Mouse (Mus musculus): Measurements from ENCODE around the gene Armt1.

GRCm38 (mm10) chr10:4460201-4460600, 27.9 kb downstream of the Armt1 start:
- no peak for TF ChIP-seq GATA1 (IDR thresholded peaks at IDR 0.05; ENCODE audit: borderline replicate concordance, low read length)
- TF ChIP-seq CTCF (IDR thresholded peaks at IDR 0.05; ENCODE audit: low read depth, low read length), result no peak

Measured in G1E (cell line).